ENCODE assay signal across 12 mouse cellular contexts in the genomic region with DNA sequence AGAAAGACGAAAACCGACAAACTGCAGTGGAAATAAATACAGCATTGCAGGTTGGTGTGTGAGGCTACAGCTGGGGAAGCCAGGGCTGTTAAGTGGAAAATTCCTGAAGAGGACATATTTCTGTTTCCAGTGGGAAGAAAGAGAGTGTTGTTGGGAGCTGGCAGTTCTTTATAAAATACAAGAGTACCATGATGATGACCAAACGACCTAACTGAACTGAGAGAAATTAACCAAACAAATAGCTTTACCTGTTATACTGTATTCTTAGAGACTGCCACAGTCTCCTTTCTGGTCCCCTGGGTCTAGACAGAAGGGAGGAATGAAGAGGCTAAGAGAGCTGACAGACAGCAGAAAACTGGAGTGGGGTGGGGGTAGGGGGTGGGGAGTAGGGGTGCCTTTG.
A peak's percentile ranks its signal among the peaks of the same experiment; 100 is the strongest.
DNase-seq lines count a peak whose midpoint lies in the region; ATAC-seq and TF ChIP-seq lines count a peak whose summit lies in the region.
"Had no signal": no experiment of that assay in that cellular context is flagged by ENCODE, and none has a peak within 500 bp of the region (broad histone marks: within the 10 kb centered on the region; RNA-seq: fewer than 3 reads in every experiment).

No protein-coding gene starts in this region.

- WGBS in forebrain, postnatal 0 days, result 2% methylated on average over 3 of the region's 3 CpGs
- 7% methylated on average over 3 of the region's 3 CpGs for WGBS in midbrain, embryonic 11.5 days

- H3K4me2 ChIP-seq in forebrain, postnatal 0 days (ENCODE audit: low read depth), result peak overlapping the region; percentile 58
- H3K4me2 ChIP-seq in midbrain, embryonic 11.5 days, result peak overlapping the region; percentile 43

- 0 out of 2 replicates have a peak, but pooled peaks have one; percentile 31 for ATAC-seq in frontal cortex, adult (ENCODE audit: low TSS enrichment)
- no peak for ATAC-seq in forebrain, postnatal 0 days
- ATAC-seq in midbrain, embryonic 11.5 days (ENCODE audit: low FRiP score), result no peak

- no peaks in the 10 kb centered on the region for H3K9me3 ChIP-seq in forebrain, postnatal 0 days (ENCODE audit: low read length)
- H3K9me3 ChIP-seq in midbrain, embryonic 11.5 days (ENCODE audit: control insufficient read depth, low read length), result no peaks in the 10 kb centered on the region
- H3K9me3 ChIP-seq: intestine, embryonic 15.5 days had no signal

- no peak for TF ChIP-seq CTCF in forebrain, postnatal 0 days (IDR thresholded peaks at IDR 0.05; ENCODE audit: low read depth)

- DNase-seq in frontal cortex, postnatal 36 days (ENCODE audit: low spot score in 2 of 2), result no peak
- peak; percentile 27 for DNase-seq in brain, adult 2 months (ENCODE audit: low read depth, low spot score)
- peak; percentile 16 for DNase-seq in forebrain, postnatal 0 days
- DNase-seq in midbrain, embryonic 11.5 days (ENCODE audit: low spot score, missing footprints), result no peak
- DNase-seq in gastrocnemius, postnatal 25 days, result no peak
- DNase-seq in kidney, postnatal 10 days, result no peak
- DNase-seq in embryo, embryonic 9.5 days (ENCODE audit: extremely low spot score), result no peak
- DNase-seq: heart, adult 2 months; liver had no signal

- no peaks in the 10 kb centered on the region for H3K36me3 ChIP-seq in forebrain, postnatal 0 days (ENCODE audit: insufficient read depth)
- no peaks in the 10 kb centered on the region for H3K36me3 ChIP-seq in midbrain, embryonic 11.5 days (ENCODE audit: control insufficient read depth, insufficient read depth, low read length)
- H3K36me3 ChIP-seq: intestine, embryonic 15.5 days had no signal

- no peak overlapping the region for H3K9ac ChIP-seq in forebrain, postnatal 0 days
- H3K9ac ChIP-seq in midbrain, embryonic 11.5 days (ENCODE audit: low read length), result no peak overlapping the region

- no peak overlapping the region for H3K4me3 ChIP-seq in forebrain, postnatal 0 days (ENCODE audit: low read depth, low read length)
- H3K4me3 ChIP-seq in midbrain, embryonic 11.5 days (ENCODE audit: low read depth, low read length), result no peak overlapping the region

- H3K27me3 ChIP-seq in forebrain, postnatal 0 days (ENCODE audit: insufficient read depth, low read length), result no peaks in the 10 kb centered on the region
- no peaks in the 10 kb centered on the region for H3K27me3 ChIP-seq in midbrain, embryonic 11.5 days (ENCODE audit: control insufficient read depth, insufficient read depth, low read length)
- H3K27me3 ChIP-seq: intestine, embryonic 15.5 days had no signal

- no peak overlapping the region for H3K27ac ChIP-seq in forebrain, postnatal 0 days (ENCODE audit: low read depth, low read length)
- H3K27ac ChIP-seq in midbrain, embryonic 11.5 days (ENCODE audit: low read depth, low read length), result peak overlapping the region; percentile 84
- H3K27ac ChIP-seq: heart, adult 2 months; intestine, embryonic 15.5 days; stomach, postnatal 0 days had no signal

- H3K4me1 ChIP-seq in forebrain, postnatal 0 days (ENCODE audit: insufficient read depth), result peaks cover 12% of the 10 kb centered on the region; the same call in 1 of the 2 replicates
- H3K4me1 ChIP-seq in midbrain, embryonic 11.5 days (ENCODE audit: control insufficient read depth, insufficient read depth, low read length), result peaks cover 13% of the 10 kb centered on the region

Comparison
In these comparisons a context has a peak if more than half of its experiments do, and no peak if none do; other contexts are left out.
1. DNase-seq: peak in brain, adult 2 months (single experiment) and forebrain, postnatal 0 days (single experiment); none in frontal cortex, postnatal 36 days (0 of 2), midbrain, embryonic 11.5 days (single experiment), gastrocnemius, postnatal 25 days (single experiment), kidney, postnatal 10 days (single experiment) and embryo, embryonic 9.5 days (single experiment).